Mouse (Mus musculus) CD4-positive, CD25-positive, alpha-beta regulatory T cell, adult 4 months (primary cell): ENCODE measurements around the gene Atp2b4. TPM values are rescaled to one million over a fixed set of nuclear protein-coding genes. Genes with fewer than 3 reads are reported as not detected.

Source experiments
- ATAC-seq: one replicate; pipeline ENCODE4 v1.8.0; 2017
- polyA plus RNA-seq, 2 experiments: library from polyadenylated mRNA; unstranded; fragments of 100-300 nt; shearing (Covaris generic); gene quantifications; one replicate each; pipeline ENCODE4 v1.2.1; 2017

Atp2b4 gene
- polyA plus RNA-seq, 2 experiments from 2014 or later, result 9.6 to 12.8 TPM

DNA sequence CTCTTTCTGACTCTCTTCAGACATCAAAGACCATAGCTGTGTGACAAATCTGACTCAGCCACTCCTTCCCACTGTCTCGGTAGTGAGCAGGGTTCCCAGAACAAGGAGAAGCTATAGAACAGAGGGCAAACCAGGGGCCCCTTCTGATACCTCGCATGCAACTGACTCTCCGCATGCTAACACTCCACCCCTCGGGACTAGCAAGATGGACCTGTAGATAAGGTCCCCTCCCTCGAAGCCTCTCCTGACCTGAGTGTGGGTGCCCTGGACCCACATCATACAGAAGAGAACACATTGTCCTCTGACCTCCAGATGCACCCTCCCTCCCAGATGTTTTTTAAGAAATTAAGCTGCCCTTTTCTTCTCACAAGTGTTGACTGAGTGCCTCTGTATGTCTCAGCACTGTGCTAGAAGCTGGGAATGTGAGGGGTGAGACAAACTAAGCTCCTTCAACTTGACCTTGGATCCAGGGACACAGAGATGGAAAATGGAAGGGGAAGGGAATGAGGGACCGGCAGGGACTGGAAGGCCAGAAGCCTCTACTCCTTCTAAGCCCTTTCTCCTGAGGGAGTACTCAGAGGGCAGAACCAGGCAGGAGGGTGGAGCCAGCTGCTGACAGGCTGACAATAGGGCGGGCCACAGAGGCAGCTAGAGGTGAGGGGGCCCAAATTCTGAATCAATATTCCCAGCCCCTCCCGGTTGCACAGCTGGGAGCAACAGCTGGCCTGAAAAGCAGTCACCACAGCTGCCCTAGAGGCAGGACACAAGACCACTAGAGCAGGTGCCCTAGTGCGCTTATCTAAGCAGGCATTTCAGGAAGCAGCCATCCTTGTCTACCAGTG lies 2.6 kb downstream of the Atp2b4 start:
- ATAC-seq, result no peak

DNA sequence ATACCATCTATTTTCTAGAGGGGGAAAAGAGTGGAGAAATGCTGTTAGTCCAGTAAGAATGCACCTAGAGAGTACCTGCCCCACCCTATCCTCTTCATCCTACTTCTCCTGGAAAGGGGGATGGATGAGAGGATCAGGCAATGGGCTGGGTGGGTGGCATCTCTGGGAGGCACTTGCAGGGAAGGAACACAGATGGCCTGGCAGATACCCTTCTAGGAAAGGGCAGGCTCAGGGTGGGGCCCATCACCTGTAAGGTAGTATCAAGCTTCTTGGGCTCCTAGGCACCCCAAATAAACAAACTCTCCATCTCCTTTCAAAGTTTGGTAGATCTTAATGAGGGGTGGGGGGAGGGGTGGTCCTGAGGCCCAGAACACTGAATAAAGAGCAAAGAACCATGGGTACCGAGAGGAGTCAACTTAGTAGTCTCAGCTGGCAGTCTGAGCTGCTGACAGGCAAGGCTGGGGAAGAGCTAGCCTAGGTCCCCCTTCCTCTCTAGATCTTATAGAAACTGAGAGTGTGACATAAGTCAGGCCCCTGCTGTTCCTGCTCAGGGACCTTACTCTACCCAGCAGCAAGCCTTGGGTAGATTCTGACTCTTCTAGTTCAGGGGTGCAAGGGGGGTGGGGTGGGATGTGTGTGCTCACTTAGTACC lies 3.4 kb downstream of the Atp2b4 start:
- no peak for ATAC-seq

DNA sequence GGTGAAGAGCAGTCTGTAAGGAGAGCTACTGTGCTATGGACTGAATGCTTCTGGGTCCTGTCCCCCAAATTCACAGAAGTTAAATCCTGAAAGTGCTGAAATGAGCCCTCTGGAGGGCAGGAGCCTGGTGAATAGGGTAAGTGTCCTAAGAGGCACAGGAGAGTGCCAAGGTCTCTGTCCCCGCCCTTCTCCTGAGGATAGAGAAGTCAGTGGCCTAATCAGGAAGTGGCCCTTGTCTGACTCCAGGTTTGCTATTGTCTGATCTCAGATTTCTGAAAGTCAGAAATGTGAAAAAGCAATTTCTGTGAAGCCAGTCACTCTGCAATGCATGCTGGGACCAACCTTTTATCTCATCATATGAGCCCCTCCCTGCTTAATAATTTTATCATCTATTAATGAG lies 7.2 kb downstream of the Atp2b4 start:
- no peak for ATAC-seq

DNA sequence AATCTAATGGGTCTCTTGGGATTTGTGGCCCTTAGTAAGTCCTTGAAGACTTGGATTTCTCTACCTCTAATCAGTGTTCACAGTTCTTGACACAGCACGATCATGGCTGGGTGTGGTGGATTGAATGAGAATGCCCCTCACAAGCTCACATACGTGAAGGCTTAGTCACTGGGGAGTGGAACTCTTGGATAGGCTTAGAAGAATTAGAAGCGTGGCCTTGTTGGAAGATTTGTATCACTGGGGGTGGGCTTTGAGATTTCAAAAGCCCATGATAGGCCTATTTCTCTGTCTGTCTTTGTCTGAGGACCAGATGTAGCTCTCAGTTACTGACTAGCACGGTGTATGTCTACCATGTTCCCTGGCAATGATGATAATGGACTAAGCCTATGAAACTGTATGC lies 10.8 kb downstream of the Atp2b4 start:
- ATAC-seq, result no peak

DNA sequence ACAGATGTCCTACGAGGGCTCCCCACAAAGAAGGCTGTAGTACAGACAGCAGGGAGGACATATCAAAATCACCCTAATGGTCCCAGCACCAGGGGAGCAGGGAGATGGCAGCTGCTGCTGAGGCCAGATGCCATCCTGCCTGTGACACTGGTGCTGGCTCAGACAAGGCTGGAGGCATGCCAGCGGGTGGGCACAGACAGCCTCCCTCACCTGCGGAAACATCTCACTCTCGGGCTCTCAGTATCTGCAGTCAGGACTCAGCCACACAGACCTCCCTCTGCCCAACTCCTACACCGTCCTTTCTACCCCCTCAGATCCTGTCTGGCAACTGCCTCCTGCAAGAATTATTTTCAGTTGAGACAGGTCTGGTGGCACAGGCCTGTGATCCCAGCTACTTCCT lies 12.0 kb downstream of the Atp2b4 start:
- no peak for ATAC-seq

DNA sequence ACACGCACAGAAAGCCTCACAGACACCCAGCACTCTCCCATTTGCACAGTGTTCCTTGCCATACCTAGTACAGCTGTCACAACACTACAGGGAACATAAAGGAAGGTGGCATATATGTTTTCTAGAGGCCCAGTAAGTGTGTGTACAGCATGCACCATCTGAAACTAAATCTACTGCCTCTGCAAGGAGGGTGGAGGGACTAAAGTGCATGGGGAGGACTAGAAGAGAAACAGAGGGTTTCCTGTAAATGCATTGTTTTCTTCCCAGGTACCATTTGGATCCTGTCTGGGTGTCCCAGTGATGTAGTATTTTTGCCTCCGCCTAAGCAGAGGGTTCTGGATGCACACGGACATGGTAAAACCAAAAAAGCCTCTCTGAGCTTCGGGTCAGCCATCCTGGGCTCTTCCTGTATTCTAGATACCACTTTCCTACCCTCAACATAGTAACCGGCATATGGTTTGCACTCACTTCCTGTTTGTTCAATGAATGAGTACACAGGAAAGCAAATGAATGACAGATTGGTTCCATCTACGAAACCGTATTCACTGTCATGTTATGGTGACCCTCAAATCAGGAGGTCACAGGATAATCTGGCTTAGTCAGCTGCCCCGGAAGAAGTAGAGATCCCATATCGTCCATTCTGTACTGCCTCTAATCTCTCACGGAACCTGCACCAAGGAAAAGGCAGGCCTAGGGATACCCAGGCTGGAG lies 13.2 kb downstream of the Atp2b4 start:
- peak; percentile 91 for ATAC-seq

DNA sequence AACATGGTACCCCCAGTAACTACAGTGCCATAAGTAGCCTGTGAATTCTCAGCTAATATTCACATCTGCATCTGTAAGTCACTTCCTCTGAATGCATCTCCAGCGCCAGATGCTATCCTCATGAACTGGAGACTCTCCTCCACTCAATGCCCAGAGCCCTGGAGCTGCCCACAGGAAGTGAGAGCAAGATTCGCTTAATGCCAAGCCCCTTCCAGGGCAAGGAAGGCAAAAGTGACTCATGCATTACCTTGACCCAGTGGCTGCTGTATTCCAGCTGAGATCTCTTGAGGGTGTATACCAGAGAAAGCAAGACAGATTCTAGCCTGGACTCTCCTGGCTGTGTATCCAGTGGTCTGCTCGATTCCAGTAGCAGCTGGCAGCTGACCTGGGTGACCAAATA lies 16.2 kb downstream of the Atp2b4 start:
- no peak for ATAC-seq

DNA sequence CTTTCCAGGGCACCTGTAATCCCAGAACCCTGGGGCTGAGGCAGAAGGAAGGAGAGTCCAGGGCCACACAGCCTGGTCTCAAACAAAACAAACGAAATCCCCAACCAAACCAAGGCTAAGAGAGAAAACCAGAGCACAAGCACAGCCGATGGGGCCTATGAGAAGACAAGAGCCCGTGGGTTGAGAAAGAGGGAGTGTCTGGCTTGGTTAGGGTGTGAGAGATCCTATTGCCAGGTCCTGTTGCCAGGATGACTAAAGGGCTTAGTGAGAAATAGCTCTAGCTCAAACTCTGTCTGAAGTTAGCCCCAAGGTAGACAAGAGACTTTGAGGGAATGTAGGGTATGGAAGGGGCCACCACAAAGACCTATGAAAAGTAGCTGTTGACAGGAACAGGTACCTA lies 19.3 kb downstream of the Atp2b4 start:
- ATAC-seq, result no peak

DNA sequence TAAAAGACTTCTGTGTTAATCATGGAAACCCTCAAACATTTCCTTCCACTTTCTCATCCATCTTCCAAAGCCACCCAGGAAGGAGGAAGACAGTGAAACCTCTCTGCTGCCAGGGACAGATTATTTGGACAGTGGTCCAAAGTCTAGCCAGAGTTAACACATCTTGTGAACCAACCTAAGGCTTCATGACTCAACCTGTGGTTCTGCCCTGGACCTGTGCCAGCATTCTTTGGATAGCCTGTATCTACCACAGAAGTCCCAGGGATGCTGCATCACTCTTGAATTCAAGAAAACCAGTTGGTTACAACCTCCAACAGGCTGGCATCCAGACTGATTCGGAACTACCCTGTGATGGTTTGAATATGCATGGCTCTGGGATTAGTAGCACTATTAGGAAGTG lies 21.8 kb downstream of the Atp2b4 start:
- ATAC-seq, result no peak

DNA sequence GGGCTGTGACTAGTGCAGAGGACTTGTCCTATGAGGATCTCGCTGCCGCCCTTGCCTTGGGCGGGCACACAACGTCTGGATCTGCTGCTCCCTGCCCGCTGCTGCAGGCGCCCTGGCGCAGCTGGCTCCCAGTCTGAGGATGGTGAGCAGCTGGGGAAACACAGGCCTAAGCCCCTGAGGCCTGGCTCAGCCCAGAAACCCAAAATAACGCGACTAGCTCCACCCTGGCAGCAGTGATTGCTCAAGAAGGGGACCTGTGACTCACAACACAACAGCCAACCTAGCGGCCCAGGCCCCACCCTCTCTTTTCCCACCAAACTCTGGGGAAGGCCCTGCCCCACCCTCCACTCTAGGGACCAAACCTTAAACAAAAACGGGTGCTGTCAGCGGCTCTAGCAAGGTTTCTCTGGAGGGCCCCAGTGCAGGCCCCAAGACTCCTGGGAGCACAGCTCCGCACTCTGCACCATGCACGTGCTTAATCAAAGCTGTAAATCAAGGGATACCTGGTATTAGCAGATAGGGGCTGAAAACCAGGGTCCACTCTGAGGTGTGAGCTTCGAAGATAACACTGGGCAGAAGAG lies 23.1 kb downstream of the Atp2b4 start:
- no peak for ATAC-seq

DNA sequence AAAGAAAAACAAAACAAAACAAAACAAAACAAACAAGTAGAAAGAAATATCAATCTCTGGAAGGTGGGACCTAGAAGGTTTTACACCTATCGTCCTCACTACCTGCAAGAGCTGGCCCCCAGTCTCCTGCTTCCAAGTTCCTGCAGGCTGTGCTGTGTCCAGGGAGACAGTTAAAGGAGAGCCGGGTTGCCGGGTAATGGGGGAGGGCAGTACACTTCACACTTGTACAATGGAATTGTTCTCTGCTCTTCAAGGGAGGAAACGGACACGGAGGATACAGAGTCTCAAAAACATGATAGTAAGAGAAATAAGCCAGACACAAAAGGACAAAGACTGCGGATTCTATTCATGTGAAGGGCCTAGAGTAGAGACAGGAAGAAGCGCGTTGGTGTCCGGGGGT lies 28.3 kb downstream of the Atp2b4 start:
- no peak for ATAC-seq

DNA sequence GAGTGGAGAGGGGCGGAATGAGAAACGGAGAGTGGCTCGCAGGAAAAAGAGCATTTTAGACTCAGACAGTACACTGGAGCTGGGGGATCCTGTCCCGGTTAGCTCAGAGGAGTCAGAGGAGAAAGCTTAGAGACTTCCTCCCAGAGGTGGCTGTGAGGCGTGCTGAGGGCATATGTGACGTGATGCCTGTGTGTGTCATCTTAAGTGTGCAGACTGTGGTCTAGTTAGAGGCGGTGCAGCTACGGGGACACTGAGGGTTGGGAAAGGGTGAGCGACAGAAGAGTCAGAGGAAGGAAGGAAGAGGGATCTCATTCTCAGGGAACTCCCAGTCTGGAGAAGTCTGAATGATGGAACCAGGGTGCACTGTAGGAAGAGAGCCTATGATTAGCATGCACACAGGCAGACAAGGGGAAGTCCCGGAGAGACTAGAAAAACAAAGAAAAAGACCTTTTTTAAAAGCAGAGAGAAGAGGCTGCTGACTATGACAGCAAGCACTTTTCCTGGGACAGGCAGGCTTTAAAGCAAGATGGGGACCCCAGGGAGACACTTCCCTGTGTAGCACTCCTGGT lies 28.9 kb downstream of the Atp2b4 start:
- peak; percentile 98 for ATAC-seq

DNA sequence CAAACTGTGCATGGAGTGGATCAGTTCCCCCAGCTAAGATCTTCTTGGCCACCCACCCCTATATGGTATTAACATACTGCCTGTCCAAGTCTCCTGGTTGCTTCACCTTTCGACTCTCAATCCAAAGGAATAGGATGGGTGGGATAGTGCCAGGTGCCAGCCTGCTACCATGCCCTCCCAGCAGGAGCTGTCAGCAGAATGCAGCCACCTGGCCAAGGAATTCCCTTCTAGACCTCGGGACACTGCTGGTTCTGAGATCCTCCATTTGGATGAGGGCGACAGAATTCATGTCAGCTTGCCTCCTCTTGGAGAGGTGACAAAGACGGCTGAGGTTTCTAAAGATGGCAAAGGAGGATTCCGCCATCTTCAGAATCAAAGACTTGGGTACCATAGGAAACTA lies 32.8 kb downstream of the Atp2b4 start:
- no peak for ATAC-seq

DNA sequence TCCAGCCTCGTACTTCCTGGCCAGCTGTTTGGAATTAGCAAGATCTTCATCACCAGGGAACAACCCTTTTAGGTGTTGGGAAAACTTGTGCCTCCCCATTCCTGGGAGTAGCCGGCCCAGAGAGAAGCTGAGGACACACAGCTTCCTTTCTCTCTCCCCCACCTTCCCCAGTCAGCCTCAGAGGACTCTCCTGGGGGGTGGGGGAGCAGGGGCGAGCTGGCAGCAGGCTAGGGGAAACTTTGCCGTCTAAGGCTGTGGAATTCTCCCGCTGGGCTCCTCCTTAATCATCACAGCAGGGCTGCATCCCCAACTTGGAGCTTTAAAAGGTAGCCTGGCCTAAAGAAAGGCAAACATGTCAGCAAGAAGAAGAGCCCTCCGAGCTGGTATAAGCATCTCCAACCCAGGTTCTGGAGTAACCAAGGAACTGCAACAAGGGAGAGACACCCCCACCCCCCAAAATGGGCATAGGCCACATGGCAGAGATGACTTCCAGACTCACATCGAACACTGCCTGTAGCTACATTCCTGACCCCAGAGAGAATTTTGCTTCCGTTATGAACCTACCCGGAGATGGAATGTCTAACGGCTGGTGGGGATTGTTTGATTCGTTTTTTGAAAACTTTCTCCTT lies 33.8 kb downstream of the Atp2b4 start:
- no peak for ATAC-seq

DNA sequence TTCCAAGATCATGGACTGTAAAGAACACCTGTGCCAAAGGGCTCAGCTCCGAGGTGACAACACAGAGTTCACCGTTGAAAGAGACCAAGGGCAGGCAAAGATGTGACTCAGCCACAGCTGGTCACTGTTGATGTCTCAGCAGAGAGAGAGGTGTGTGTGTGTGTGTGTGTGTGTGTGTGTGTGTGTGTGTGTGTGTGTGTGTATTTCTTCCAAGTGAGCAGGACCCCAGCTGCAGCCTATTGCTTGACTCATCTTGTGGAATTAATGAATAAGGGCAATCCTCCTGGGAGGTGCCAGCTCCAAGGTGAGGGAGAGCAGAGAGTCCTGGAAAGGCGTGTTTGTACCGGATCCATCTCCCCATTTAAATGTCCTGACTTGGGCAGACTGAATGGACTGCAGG lies 35.5 kb downstream of the Atp2b4 start:
- ATAC-seq, result no peak

DNA sequence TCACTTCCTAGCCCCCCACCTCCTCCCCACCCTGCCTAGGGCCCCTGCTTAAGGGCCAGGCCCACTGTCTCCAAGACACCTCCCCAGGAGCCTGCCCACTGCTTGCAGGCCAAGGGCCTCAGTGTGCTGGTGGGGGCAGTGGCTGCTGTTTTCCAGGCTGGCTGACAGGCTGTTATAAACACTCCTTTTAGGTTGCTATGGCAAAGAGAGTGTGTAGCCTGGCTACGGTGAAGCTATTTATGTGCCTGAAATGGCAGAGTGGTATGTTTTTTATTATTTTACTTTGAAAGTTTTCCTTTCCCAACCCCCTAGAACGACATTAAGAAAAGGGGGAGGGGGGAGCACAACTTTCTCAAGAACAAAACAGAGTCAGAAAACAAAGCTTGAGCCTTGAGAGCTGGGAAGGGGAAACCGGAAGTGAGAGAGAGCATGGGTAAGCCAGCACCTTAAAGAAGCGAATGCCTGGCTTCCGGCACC lies 37.9 kb downstream of the Atp2b4 start:
- ATAC-seq, result peak; percentile 43

DNA sequence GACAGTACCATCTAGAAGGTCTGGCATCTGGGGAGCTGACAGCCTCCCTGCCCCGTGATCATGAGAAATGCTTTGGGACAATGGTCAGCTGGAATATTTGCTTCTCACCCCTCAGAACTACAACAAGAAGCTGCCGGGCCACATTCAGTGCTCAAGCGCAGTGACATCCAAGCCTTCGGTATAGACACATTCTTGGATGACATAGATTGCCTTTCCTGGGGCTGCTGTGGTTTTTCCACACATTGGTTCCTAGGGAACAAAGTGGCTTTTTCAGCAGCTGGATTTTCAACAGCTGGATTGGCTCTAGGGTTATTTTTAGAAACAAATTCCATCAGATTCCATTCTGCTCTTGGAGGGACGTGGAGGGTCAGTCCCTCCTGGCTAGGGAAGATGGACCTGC lies 39.6 kb downstream of the Atp2b4 start:
- ATAC-seq, result no peak

DNA sequence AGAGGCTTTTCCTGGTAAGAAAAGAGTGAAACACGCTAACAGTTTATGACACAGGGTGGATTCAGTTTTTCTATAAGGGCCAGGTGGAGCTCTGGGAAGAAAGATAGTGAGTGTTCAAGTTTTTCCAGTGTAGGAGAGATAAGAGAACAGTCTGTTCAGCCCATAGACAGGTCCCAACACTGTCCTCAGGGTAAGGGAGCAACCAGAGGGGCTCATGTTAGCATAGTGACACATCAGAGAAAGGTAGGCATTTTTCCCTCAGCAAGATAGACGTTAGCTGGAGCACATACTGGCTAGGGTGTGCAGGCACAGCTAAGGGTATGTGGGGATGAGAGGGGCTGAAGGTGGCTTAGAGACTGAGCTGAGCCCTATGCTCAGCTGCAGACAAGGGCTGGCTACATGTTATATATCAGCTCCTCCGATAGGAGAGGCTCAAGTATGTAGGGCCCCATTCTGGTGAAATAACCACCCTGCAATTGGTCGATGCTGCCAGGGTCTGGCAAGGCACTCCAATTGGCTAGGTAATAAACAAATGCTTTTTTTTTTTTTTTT lies 46.4 kb downstream of the Atp2b4 start:
- ATAC-seq, result no peak

DNA sequence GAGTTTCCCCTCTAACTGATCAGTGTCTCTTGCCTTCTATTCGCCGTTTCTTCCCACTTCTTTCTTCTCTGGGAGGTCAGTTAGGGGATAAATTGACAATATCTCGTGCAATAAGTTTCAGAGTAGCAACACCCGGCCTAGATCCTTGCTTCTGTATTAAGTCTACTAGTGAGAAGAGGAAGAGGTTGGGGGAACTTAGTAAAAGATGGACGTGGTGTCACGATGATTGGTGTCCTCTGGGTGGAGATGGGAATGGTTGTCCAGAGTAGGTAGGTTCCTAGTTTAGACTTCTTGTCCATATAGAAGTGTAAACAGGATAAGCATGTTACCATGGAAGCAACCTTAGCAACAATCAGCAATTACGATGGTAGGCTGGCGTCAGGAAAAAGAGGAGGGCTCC lies 47.5 kb downstream of the Atp2b4 start:
- ATAC-seq, result no peak

DNA sequence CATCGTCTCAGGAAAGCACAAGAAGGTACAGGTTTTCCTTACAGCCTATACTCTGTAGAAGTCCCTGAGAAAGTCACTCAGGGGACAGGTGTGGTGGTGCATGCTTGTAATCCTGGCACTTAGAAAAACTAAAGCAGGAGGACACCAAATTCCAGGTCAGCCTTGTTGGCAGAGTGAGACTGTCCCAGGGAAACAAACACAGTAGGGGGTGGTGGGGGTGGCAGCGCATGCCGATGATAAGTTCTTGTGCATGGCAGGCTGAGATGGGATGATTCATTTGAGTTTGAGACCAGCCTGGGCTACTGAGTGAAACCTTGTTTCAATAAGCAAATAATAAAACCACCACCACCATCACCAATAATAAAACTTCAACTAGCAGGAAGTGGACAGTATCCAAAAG lies 49.2 kb downstream of the Atp2b4 start:
- ATAC-seq, result no peak

DNA sequence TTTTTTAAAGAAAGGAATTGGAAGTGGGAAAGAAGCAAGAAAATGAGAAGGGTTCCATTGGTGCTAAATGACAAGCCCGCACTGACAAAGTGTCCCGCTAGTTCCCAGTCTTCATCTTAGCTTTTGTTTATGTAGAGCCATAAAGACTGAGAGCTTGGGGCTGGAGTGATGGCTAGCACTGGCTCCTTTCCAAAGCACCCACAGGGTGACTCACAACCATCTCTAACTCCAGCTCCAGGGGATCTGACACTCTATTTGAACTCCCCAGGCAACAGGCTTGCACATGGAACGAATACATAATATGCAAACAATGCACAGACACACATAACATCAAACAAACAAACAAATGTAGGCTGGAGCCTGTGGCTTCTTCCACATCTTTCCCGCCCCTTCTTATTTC lies 50.9 kb downstream of the Atp2b4 start:
- ATAC-seq, result no peak

DNA sequence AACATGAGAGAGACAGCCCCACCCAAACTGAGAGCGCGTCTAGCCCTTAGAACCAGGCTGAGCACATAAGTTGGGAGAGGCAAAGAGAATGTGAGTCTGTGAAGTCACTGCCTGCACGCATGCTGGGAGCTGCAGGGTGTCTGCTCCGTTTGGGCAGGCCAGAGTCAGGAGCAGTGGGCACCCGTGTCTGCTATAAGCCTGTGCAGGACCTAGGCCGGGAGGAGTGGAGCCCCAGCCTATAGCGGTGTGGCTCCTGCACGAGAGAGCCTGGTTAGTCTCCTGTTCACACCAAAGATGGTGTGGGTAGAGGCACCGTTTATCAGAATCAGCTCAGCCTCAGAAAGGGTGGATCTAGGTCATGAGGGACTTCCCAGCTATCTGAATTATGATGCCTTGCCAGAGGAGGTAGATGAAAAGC lies 55.8 kb downstream of the Atp2b4 start:
- ATAC-seq, result no peak
